Mouse (Mus musculus) embryonic stem cell, embryonic (primary cell): ENCODE results near the gene Siglech.

Experiments
- CTCF ChIA-PET, 4 experiments: fragments of 300-600 bp in 2 of 4; fragments of 350-600 bp in 2 of 4; sonication (Branson Sonifier 250); formaldehyde crosslinking; loops; one replicate each; lab custom pipeline; 2022; ENCODE audit warnings: inconsistent platforms in 2 of 4; lab: Charles Lee
- POLR2A ChIA-PET, 4 experiments: fragments of 300-600 bp in 2 of 4; fragments of 350-600 bp in 2 of 4; sonication (Branson Sonifier 250); formaldehyde crosslinking; loops; one replicate each; lab custom pipeline; 2022; ENCODE audit warnings: antibody characterized with exemption in 4 of 4, inconsistent platforms in 1 of 4; lab: Charles Lee

Gene Siglech

GRCm38 (mm10) chr7:55809967-55810366 is 42.0 kb downstream of the Siglech start:
- ChIA-PET POLR2A (interaction anchor here in 3 of 4 experiments (0.5 to 1.9 kb wide), 3 partner anchors 14 to 18 kb away, joined by 4 to 7 read pairs (median 4); partner anchors contain the start of gene Tubgcp5 (in 1 of the 3)), CTCF (no interaction called here)

GRCm38 (mm10) chr7:55824468-55824867 is 56.5 kb downstream of the Siglech start:
- ChIA-PET POLR2A (interaction anchor here in 3 of 4 experiments (1.2 to 2.9 kb wide), 7 partner anchors 8 to 31 kb away, joined by 3 to 14 read pairs (median 5); partner anchors contain the start of gene Tubgcp5 (in 3 of the 3)), CTCF (interaction anchor here in 1 of 4 experiments (0.5 kb wide), 1 partner anchor 324 kb away, joined by 3 read pairs; no protein-coding TSS in a partner anchor)

GRCm38 (mm10) chr7:55827551-55827950 is 59.6 kb downstream of the Siglech start:
- ChIA-PET POLR2A (interaction anchor here in 3 of 4 experiments (0.9 to 2.0 kb wide), 11 partner anchors 8 to 134 kb away, joined by 3 to 12 read pairs (median 3); partner anchors contain the start of genes Tubgcp5 (in 2 of the 3), Cyfip1 (in 1 of the 3) and Nipa2 (in 1 of the 3)), CTCF (no interaction called here)
